Mouse (Mus musculus) ovary, postnatal 10 days (tissue): ENCODE measurements around the gene 1700042G07Rik.
"Not testable (repeated sequence)": the region's sequence is repeated elsewhere in the genome, so short reads cannot be mapped to it uniquely, and the experiment has no call there.

Experiments used
- DNase-seq: peaks from one replicate; pipeline ENCODE4 v3.0.0; 2022; ENCODE audit warnings: low spot score

1700042G07Rik gene

GRCm38 (mm10) chr4:116208891-116209290 lies 35.7 kb downstream of the 1700042G07Rik start:
- DNase-seq, result no peak

DNA sequence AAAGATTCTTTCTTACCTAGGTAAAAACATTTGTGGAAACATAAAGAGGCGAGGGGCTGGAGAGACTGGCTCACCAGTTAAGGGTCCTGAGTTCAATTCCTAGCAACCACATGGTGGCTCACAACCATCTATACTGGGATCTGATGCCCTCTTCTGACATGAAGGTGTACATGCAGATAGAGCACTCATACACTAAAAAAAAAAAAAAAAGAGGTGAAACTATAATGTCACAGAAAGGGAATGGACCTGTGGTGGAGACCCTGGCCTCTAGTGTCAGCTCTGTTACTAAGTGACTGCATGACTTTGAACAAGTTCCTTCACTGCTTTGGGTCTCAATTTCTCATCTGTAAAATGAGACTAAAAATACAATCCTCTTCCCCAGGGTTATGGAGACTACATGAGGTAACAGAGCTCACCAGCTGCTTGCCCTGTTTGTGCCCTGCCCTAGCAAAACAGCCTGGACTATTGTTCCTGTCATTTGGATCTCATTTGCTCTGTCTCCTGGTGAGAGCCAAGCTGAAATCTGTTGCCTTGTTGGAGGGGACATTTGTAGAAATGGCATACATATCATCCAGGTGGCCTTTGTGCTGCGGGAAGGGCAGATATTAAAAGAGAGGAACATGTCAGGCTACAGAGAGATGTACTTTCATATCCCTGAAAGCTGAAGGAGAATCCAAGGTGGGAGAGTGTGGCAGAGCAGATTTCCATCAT lies 42.9 kb downstream of the 1700042G07Rik start:
- DNase-seq, result no peak

DNA sequence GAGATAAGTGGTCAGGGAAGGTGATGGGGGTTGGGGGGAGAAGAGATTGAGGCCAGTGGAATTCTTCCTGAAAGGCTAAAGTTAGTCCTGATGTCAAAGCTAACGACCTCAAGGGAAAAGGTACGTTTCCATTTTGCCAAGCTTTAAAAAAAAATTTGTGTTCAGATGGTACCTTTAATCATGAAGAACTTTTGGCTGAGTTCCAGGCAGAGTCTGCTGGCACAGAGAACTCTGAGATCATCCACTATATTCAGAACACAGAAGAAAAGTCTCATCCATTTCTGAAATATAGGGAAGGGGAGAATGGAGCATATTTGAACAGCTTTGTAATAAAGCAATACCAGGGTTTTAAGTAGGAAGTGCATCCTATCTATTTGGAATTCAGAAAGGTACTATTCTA lies 43.9 kb downstream of the 1700042G07Rik start:
- DNase-seq, result no peak

DNA sequence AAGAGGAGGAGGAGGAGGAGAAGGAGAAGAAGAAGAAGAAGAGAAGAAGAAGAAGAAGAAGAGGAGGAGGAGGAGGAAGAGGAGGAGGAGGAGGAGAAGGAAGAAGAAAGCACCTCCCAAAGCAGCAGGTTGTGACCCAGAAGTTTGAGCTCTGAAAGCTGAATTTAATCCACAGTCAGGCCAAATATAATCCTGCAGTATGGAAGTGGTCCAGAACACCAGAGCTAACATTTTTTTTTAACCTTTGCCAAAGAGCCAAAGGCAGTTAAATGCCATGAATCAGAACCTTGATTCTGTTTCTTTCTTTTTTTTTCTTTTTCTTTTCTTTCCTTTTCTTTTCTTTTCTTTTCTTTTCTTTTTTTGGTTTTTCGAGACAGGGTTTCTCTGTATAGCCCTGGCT lies 44.5 kb downstream of the 1700042G07Rik start:
- DNase-seq, result not testable (repeated sequence)

DNA sequence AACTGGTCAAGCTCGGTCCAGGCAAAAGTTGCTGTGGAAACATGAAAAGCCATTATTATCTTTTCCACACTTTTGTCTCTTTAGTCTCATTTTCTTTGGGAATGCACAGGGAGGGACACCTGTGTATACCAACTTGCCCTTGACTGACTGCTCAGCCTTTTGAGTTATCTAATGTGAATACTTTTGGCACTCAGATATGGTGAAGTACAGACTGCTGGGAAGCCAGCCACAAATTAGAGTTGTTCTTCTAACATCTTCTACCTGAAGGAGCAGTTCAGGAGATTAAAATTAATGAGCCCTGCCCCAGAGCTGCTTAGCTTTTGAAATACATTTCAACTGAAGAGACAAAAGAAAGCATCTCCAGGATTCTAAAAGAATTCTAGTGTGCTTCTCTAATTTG lies 45.9 kb downstream of the 1700042G07Rik start:
- DNase-seq, result no peak

DNA sequence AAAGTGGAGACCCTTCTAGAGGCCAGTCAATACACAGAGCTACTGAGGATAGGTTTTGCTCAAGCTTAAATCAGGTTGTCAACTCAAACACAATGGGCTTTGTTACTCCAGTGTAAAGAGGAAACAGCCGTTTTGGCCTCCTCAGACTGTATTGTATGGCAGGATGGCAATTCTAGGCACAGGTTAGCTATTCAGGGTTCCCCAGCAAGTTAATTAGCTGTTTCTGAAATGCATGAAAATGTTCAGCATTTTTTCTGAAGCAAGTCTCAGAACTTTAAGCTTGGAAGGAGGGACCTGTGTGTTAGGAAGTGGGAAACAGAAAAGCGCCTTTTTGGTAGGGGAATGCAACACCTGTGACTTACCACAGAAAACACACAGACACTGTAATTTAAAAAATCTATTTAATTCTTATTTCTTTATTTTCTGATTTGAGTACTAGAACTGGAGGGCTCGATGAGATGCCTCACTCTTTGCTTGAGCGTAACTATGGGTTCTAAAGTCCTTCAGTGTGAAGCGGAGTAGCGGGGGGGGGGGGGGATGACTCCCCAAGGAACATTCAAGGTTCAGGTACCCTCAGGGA lies 47.0 kb downstream of the 1700042G07Rik start:
- DNase-seq, result no peak

DNA sequence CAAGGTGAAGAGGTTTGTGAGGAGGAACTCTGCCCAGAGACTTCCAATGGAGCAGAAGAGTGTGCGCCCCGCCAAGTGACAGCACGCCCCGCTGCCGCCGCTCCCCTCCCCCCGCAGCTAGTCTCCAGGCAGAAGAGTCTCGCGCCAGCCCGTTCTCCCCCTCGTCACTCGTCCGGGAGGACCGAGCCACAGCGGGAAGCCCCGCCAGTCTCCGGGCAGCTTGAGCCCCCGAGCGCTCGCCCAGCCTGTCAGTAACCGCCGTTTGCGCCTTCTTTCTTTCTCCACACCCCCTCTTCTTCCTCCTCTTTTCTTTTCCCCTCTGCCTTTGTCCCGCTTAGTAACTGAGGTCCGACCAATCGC lies 47.6 kb downstream of the 1700042G07Rik start:
- DNase-seq, result no peak

DNA sequence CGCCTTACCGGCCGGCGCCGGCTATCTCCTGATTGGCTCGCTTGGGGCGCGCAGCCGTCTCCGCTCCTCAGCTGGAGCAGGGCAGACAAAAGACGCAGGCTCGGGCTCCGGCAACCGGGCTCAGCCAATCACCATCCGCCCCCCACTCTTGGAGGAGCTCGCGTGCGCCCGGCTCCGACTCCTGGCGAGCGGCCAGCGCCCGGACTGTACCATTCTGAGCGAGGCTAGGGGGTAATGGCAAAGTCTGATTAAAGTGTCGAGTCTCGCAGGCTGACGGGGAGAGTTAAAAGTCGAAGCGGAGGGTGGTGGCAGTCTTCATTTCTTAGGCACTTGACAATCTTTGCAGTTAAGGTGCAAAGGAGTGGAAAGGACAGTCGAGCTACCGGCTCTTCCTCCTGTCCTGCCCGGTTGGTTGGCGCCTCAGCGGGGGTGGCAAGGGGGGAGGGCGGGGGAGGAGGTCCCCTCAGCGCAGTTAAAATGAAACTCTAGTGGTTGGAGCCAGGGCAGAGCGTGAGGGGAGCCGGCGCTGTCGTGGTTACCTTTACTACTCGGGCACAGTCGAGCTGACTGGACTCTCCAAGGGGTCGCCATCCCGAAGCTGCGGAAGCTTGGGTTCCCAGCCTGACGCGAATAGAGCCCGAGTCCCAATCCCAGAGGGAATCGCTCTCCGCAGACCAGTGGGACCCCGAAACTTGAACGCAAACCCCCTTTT lies 48.1 kb downstream of the 1700042G07Rik start, which contains the start of gene Pik3r3:
Gene Pik3r3, plus strand, starts transcription at position 479 of the 712 bp plus-strand sequence.
- DNase-seq, result peak; percentile 97

DNA sequence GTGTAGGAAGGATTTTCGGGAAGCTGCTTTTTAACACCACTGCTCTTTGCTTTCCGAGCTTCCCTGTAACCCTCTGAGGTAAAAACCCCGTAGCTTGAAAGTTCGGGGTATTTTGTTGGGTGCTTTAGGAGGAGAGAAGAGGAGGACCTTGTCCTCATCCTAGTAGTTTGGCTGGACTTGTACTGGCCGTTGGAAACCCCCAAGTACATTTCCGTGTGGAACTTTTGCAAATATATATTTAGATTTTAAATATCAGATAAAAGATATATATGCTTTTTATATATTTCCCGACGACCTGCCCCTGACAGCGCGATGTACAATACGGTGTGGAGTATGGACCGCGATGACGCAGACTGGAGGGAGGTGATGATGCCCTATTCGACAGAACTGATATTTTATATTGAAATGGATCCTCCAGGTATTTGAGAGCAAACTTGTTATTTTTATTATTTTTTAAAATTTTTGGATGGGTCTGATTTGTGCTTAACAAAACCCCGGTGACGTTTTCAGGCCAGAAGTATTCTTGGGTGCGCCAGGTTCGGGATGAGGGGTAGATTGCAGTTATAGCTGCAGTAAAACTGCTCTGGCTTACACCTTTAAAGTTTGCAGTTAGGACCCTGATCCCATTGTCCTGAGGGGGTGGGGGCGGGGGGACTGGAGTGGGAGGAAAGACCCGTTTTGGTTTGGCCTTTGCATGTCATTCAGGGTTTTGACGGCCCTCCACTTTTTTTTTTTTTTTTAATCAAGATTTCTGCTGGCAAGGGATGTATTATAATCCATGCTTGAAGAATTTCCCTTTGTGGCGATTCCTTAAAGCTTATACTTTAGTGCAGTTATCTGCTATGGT lies 49.0 kb downstream of the 1700042G07Rik start:
- DNase-seq, result no peak

- DNase-seq, result no peak
These were observed 49.6 kb downstream of the 1700042G07Rik start for GRCm38 (mm10) chr4:116222843-116223119.
